Mouse (Mus musculus): ENCODE measurements at regions not wholly inside any gene's neighbourhood (a gene's known extent, or its start where the extent isn't known, plus 50 kb on each side); places are given as distances from the start of the nearest gene placed in this dataset.
"Not testable (repeated sequence)": the region's sequence is repeated elsewhere in the genome, so short reads cannot be mapped to it uniquely, and the experiment has no call there.

DNA sequence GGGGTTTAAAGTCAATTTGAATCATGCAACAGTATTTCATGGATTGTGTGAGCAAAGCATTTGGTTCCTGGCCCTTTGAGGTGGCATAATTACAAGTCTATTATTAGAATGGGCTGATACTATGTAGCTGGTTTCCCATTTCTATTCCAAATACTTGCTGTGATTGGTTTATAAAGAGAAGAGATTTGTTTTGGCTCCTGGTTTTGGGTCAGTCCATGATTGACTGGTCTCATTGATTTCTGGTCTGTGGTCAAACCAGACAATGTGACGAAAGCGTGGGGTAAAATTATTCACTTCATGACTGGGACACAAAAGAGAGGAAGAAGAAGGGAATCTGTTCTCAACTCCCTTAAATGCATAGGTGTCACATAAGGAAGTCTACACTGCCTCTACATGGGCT is 147.0 kb upstream of the Dlgap1 start:
- no peak for DNase-seq (ENCODE audit: low read depth)

DNA sequence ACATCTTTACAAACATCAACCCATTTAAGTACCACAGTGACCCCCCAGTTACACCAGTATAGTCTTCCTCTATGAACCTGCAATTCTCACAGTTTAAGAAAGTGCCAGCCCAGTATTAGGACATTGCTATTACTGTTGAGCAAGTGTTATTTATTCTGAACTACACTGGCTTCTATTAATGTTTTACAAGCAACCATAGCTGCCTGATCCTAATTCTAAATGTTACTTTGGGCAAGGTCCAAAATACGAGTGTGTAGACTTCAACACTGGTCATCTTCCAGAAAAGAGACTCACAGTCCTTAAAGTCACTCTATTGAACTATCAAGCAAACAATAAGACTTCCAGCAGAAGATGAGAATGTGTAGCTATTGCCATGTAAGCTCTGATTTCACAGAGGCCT is 146.0 kb upstream of the Dlgap1 start:
- DNase-seq (ENCODE audit: low read depth): no peak

DNA sequence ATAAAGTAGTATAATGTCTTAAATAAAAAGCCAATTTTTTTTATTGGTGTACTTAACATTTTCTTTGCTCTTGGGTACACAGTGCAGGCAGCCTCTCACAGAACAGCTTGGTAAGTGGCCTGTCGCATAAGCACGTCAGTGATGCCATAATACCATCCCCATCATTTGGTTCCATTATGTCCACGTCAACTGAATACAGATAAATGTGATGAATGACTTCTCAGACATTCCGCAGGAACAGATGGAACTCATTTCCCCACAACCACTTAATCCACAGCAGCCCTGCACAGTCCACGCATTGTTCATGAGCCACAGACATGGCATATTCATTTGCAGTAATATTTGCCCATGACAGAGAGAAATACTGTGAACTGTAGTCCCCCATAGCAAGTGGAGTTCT is 127.6 kb upstream of the Dlgap1 start:
- no peak for DNase-seq (ENCODE audit: low read depth)

DNA sequence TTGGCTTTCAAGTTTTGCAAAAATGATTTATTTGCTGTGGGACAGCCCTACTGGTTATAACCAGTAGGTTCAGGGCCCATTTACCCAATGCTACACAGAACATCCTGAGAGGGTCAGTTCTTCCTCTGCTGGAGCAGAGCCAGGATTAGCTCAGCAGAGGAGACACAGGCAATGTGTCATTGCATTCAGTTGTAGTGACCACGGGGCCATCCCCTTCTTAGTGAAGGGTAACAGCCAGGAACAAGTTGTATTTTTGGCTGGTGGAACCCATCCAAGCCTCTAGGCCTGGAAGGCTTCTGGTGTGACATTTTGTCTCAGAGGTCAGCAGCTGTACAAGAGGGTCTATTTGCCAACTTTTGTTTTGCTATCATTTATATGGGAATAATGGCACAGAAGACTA is 120.6 kb upstream of the Dlgap1 start:
- no peak for DNase-seq (ENCODE audit: low read depth)

DNA sequence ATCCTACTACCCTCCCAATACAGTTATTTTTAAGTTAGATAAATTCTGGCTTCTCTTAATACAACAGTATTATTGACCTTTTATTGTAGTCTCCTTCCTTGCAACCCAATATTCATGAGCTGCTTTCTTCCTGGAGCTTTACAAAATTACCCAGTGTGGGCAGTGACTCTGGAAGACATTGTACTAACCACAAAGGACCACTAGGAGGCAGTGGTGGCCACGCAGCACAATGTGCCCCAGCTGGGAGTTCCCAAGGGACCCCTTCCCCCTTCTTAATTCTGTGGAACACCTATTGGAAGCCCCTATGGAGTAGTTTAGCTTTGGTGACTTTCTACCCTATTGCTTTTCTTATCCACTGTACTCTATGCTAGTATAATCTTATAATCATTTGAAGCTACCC is 118.8 kb upstream of the Dlgap1 start:
- DNase-seq (ENCODE audit: low read depth): no peak

DNA sequence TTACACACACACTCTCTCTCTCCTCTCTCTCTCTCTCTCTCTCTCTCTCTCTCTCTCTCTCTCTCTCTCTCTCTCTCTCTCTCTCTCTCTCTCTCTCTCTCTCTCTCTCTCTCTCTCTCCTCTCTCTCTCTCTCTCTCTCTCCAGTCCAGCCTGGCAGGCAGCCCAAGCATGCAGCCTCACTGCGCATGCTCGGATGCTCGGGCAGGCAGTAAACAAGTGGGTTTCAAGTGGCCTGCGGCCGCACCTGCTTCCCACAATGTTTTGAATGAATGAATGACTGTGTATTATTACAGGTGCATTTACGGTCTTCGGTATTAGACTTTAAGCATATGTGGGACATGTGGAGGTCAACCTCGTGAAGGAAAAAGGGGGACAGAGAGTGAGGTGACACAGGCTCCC is 88.9 kb upstream of the Dlgap1 start:
- not testable (repeated sequence) for DNase-seq (ENCODE audit: low read depth)

DNA sequence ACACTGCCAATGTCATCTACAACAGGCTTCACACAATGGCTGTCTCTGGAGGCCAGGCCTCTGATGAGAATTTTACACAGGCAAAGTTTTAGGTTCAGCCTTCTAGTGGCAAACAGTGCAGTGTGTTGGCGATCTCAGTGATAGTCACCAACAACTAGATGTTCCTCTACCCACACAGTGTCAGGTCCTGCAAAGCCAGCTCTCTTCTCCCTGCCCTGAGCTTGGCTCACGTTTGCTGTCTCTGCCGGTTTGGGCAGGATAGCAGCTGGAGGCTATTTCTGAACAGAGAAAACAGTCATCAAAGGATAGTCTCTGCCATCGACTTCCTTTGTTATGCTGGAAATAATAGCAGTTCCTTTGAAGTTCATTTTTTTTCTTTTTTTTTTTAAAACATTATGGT is 74.9 kb upstream of the Dlgap1 start:
- no peak for DNase-seq (ENCODE audit: low read depth)

All from NIH3T3 (cell line).